Mouse (Mus musculus): ENCODE measurements at regions not wholly inside any gene's neighbourhood (a gene's known extent, or its start where the extent isn't known, plus 50 kb on each side); places are given as distances from the start of the nearest gene placed in this dataset.

DNA sequence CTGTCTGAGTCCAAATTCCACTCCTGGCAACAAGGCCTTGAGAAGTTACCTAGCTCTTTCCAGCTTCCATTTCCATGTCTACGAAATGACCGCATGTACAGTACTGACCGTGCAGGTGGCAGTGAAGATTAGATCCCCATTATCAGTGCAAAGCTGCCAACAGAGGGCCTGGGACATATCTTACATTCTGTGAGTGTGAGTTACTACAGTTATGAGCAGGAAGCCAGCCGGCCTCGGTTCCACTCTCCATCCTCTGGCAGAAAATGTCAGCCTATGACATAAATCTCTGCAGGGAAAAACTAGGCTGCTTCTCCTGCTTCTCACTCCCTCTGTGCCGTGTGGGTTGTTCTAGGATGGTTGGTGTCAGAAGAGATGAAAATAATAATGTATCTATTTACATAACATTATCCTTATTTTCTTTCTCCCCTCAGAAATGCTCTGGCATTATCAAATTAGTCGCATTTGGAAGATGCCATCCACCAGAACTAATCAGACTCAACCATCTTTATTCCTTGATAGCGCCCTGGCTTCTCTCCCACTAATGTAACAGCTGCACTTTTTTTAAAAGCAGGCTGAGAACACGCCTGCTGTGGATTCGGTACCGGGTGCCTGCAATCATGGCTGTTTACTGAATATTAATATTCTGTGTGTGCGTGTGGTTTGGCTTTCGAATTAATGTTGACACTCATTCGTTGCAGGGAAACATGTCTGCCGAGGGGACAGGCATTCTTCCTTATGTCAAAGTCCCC lies 77.5 kb downstream of the Dyrk2 start:
- TF ChIP-seq NRF1 (IDR thresholded peaks at IDR 0.05; ENCODE audit: low read depth, low read length) (no peak), POLR2A (IDR thresholded peaks at IDR 0.05; ENCODE audit: low read depth, low read length) (no peak), SIN3A (IDR thresholded peaks at IDR 0.05; ENCODE audit: low read length) (no peak), BHLHE40 (IDR thresholded peaks at IDR 0.05; ENCODE audit: low read depth, low read length) (no peak), CTCF (conservative IDR thresholded peaks at IDR 0.05 in 1 of 2, IDR thresholded peaks at IDR 0.05 in 1 of 2; ENCODE audit: low read depth in 2 of 2, low read length in 2 of 2) (no peak), CHD1 (IDR thresholded peaks at IDR 0.05; ENCODE audit: low read depth, low read length) (no peak)
